Mouse (Mus musculus): ENCODE measurements around the gene Ddx25.

DNA sequence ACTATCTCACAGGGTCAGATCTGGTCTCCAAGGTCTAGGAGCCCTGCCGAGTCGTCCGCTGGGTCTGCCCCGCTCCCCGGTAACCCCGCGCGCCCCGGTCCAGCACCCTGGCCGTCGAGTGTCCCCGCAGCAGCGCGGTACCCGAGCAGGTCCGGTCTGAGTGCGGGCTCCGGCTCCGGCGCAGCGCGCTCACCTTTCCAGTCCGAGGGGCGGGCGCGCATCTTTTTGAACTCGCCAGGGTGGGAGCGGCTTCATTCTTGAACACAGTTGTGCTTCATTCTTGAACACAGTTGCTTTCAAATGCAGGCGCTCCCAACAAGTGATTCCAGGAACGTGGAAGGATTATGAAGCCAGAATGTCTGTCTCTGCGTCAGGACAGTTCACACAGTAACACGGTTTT lies 16.1 kb upstream of the Ddx25 start:
- no peak for TF ChIP-seq CTCF (conservative IDR thresholded peaks at IDR 0.05 in 1 of 2, IDR thresholded peaks at IDR 0.05 in 1 of 2; ENCODE audit: low read depth in 2 of 2, low read length in 2 of 2)
- TF ChIP-seq POLR2A (IDR thresholded peaks at IDR 0.05; ENCODE audit: low read depth, low read length): no peak
- TF ChIP-seq UBTF (IDR thresholded peaks at IDR 0.05; ENCODE audit: low read depth, low read length): no peak
- no peak for TF ChIP-seq ZNF384 (IDR thresholded peaks at IDR 0.05; ENCODE audit: low read depth, low read length)
- no peak for TF ChIP-seq SIN3A (IDR thresholded peaks at IDR 0.05; ENCODE audit: low read length)
- TF ChIP-seq CHD1 (IDR thresholded peaks at IDR 0.05; ENCODE audit: low read depth, low read length): no peak
